Mouse (Mus musculus) gastrocnemius, postnatal 14 days (tissue): ENCODE data around the gene Nmral1. TPM values are rescaled to one million over a fixed set of nuclear protein-coding genes. Genes with fewer than 3 reads are reported as not detected.
"Not testable (repeated sequence)": the region's sequence is repeated elsewhere in the genome, so short reads cannot be mapped to it uniquely, and the experiment has no call there.

Experiments used
- DNase-seq: peaks from one replicate; pipeline ENCODE4 v3.0.0; 2021; ENCODE audit warnings: mixed read lengths
- intact Hi-C: fragments of 180-260 bp; cut with DNase I; formaldehyde crosslinking; loops from one replicate; pipeline ENCODE4 v1.15.1; 2025; ENCODE audit warnings: low total_unique reads
- total RNA-seq, 2 experiments: library from RNA; stranded (reverse); gene quantifications; 2 replicates each; pipeline ENCODE4 v1.2.3; 2021

The Nmral1 gene
- total RNA-seq, 2 experiments from 2014 or later = 4.5 to 5.2 TPM

DNA sequence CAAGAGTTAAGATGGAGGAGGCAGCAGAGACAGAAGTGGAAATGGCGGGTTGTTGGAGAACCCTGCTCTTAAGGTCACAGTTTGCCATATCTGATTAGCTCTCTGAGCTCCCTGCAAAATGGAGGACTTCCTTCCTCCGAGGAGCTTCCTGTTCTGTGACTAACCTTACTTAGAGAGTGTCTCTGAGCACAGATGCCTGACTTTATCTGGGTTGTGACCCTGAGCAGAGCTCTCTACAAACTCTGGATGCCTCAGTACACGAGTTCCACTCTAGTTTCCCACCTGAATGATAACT is 3.7 kb upstream of the Nmral1 start:
- intact Hi-C loops = no loop called here

DNA sequence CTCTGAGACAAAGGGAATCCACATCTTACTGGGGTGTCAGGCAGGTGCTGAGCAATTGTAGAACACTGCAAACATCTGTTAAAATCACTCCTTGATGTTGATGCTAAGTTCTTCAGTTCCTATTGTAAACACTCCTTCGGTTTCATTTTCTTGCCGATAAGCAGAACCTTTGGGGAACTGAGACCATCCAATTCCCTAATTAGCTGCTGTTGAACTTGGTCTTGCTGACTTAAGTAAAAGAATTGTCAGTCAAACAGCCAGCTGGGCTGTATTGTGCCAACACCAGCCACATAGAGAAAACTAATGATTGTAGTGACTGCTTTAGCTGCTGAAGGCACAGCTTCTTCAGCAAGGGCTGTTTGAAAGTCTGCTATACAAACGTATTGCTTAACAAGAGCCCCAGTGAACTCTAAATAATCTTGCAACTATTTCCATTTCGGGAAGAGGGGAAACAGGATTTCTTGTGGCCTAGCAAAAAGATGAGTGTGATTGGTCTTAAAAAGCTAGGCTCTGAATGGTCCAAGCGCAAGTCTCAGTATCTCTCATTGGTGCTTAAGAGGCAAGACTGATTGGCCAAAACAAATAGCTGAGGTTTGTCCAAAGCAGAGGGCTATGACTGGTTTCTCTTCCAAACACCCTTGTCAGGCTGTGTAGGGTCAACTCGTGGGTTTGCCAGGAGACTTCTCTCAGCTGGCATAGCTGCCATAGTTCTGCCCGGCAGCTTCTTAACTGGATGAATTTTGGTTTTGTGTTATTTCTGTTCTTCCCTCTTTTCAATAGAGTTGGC is 3.2 kb upstream of the Nmral1 start:
- intact Hi-C loops = no loop called here
- DNase-seq = no peak

More for the DNA sequence above, 3.7 kb upstream of the Nmral1 start:
- DNase-seq = no peak

DNA sequence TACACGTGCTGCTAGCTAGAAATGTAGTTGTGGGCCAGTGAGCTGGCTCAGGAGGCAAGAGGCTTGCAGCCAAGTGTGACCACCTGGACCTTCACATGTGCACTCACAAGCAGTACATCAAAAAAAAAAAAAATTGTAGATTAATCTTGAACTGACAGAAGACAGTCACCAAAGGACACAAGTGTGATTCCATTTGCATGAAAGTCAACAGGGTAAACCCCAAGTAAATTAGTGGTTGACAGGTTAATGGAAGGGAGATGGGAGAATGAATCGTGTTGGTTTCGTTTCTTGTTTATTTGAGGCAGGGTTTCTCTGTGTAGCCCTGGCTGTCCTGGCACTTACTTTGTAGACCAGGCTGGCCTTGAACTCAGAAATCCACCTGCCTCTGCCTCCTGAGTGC is 1.3 kb downstream of the Nmral1 start:
- no peak for DNase-seq
- intact Hi-C loops = no loop called here

- no peak for DNase-seq
- intact Hi-C loops = no loop called here
Observed at GRCm38 (mm10) chr16:4713861-4714710, 5.1 kb downstream of the Nmral1 start.

GRCm38 (mm10) chr16:4711173-4711572 is 8.0 kb downstream of the Nmral1 start:
- DNase-seq = no peak
- intact Hi-C loops = no loop called here

- DNase-seq = no peak
- intact Hi-C loops = loop anchor here (10.0 kb wide), 1 partner anchor 89 kb away; the partner anchor contains the start of gene Cdip1
Observed at GRCm38 (mm10) chr16:4705541-4705940, 13.6 kb downstream of the Nmral1 start.

DNA sequence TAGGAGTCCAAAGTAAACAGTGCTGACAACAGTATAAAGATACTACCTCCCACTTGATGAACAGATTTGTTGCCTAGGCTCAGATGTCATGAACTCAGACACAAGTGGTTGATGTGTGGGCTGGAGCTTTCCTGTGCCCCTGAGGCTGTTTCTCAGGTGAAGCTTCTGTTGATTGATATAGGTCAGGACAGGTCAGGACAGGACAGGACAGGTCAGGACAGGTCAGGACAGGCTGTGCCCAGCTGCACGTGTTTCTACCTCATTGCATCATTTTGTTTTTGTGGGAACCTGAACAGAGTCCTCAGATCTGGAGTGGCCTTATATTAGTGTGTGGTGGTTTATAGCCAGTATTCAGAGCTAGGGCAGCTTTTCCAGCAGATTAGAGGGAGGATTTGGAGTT is 16.5 kb downstream of the Nmral1 start:
- no peak for DNase-seq
- intact Hi-C loops = loop anchor here (10.0 kb wide), 1 partner anchor 92 kb away; the partner anchor contains the start of gene Cdip1

GRCm38 (mm10) chr16:4701211-4701610 is 17.9 kb downstream of the Nmral1 start:
- no peak for DNase-seq
- intact Hi-C loops = loop anchor here (10.0 kb wide), 1 partner anchor 94 kb away; the partner anchor contains the start of gene Cdip1

DNA sequence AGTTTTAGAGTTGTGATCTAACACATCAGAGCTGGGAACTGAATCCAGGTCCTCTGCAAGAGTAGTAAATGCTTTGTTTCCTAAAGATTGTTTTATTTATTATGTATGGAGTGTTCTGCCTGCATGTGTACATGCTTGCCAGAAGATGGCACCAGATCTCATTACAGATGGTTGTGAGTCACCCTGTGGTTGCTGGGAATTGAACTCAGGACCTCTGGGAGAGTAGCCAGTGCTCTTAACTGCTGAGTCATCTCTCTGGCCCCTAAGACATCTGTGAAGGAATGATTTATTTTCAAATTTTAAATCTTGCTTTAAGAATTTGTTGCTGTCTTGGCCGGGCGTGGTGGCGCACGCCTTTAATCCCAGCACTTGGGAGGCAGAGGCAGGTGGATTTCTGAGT is 29.8 kb downstream of the Nmral1 start:
- DNase-seq, intact Hi-C loops: not testable (repeated sequence)

DNA sequence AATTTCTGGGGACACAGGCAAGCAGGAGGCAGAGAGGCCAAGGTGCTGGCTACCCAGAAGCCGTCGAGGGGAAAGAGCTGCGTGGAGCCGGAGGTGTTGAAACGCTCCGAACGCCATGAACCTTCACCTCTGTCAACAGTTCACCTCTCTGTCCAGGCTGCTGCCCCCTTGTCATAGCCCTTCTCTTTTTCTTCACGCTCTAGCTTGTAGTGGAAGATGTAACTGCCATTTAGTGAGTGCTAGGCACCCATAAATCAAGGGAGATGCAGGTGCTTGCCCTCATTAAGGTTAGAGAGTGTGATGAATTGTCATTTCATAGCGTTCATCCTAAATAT is 34.7 kb downstream of the Nmral1 start:
- no peak for DNase-seq
- intact Hi-C loops = no loop called here

GRCm38 (mm10) chr16:4683581-4684456 is 35.3 kb downstream of the Nmral1 start:
- DNase-seq = peak; percentile 98
- intact Hi-C loops = no loop called here

GRCm38 (mm10) chr16:4683193-4683580 is 36.0 kb downstream of the Nmral1 start:
- intact Hi-C loops = no loop called here
- no peak for DNase-seq

GRCm38 (mm10) chr16:4682628-4683179 is 36.5 kb downstream of the Nmral1 start:
- intact Hi-C loops = no loop called here
- no peak for DNase-seq

DNA sequence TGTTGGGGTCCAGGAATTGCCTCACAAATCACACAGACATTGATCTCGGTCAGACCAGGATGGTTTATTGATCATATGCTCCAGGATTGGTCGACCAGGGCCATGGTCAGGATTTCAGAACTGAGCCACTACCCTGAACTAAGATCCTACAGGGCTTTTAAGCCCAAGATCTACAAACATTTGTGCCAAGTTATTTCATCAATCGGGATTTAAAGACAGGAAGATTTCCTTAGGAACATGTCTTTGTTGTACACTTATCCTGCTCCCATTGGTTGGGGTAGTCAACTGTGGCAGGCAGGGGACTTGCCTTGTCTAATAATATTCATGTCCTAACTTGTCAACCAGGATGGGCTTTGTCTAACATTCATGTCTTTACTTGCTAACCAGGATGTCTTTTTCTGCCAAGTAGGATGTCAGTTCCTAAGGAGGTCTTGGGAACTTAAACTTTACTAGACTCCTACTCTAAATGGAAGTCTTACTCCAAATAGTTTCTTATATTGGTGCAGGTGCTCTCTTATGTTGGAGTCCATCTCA is 38.2 kb downstream of the Nmral1 start:
- intact Hi-C loops, DNase-seq: not testable (repeated sequence)

DNA sequence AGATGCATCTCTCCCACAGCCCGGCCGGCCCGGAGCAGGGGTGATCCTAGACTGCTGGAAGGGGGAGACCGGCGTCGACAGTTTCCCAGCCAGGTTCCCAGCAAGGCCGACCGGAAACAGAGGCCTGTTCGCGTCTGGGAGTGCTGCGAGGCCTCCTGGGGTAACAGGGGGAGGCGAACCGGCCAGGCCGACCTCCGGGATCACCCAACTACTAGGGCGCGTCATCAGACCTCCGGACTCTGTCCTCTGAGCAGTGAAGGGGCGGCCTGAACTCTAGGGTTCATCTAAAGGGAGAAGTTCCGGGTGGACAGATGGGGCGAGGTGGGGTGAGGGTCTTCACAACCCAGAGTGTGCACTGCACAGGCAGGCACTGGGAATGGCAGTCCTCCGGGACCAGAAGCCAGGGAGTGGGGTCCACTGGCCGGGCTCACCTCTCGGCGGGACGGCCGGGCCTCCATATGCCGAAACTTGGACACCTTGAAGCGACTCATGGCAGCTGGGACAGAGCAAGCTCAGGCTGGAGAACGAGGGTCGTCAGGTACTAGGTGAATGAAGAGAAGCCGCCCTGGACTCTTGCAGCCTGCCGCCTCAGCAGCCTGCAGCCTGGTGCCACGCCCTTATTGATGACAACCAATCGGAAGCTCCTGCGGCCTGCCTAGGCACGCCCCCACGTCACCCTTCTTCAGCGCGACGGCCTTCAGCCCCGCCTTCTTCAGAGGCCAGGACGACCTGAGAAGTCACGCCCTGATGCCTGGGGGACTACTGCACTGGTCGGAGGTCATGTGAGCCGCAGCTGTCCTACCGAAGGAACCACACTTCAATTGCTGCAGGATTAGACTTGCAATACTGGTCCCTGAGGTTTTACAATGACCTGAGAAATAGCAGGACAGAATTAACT is 39.8 kb downstream of the Nmral1 start, which contains the start of gene Coro7:
TSS of gene Coro7 (minus strand) at position 657 of the 898 bp plus-strand sequence.
- peak; percentile 92 for DNase-seq
- intact Hi-C loops = no loop called here

DNA sequence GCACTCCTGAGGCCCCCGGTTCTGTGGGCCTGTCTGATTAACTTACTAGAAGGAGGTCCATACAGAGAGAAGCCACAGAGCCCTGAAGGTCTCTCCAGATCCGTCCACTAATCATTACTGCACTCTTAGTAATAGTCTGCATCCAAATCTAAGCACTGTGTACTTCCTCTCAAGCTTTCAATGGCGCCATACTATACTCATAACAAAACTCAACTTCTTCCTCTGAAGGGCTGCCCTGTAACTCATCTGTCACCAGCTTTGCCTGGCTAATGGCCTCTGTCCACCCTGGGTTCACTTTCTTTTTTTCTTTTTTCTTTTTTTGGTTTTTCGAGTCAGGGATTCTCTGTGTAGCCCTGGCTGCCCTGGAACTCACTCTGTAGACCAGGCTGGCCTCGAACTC is 41.1 kb downstream of the Nmral1 start:
- intact Hi-C loops = no loop called here

DNA sequence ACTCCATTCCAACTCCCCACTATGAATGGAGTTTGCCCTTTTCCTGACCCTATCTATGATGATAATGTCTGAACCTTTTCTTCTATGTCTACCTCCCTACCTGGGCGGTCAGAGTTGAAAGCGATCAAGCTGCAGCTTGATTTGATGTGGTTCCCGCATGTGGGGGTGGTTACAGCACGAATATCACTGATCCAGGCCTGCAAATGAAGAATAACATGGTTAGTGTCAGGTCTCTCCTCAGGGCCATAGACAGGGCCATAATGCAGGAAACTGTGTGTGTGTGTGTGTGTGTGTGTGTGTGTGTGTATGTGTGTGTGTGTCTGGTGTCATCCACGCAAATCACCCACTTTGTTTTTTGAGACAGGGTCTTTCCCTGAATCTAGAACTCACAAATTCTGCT is 42.3 kb downstream of the Nmral1 start:
- intact Hi-C loops = no loop called here
- no peak for DNase-seq

More for the DNA sequence above, 41.1 kb downstream of the Nmral1 start:
- no peak for DNase-seq

DNA sequence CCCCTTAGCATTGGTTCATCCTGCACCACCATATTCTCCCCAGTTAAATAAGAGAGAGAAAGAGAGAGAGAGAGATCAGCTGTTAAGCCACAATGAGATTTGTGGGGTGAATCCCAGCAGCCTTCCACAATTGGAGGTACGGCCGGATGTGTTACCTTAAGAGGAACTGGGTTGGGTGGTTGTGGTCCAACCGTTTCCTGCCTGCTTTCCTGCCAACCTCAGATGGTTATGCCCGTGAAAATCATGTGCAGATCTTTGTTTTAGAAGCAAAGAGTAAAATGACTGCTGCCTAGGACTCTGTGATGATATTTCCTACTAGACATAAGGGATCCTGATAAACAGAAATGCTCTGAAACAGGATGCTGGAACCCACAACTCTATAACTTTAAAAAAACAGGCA is 45.1 kb downstream of the Nmral1 start:
- intact Hi-C loops = no loop called here
- DNase-seq = no peak
